Mouse (Mus musculus): ENCODE data around the gene Klf11. TPM values are rescaled to one million over a fixed set of nuclear protein-coding genes. Genes with fewer than 3 reads are reported as not detected.
A peak's percentile ranks its signal among the peaks of the same experiment; 100 is the strongest.
"Not testable (repeated sequence)": the region's sequence is repeated elsewhere in the genome, so short reads cannot be mapped to it uniquely, and the experiment has no call there.

Gene Klf11
- total RNA-seq, 2 experiments from 2014 or later = 10.0 to 14.9 TPM

- intact Hi-C loops (cut with DNase I) = loop anchor here (1.0 to 5.0 kb wide), 4 partner anchors 18 to 226 kb away; no protein-coding TSS in a partner anchor
- peak; percentile 66 for DNase-seq (ENCODE audit: low spot score)
Observed at GRCm38 (mm10) chr12:24696500-24697483, 45.7 kb downstream of the Klf11 start.

- intact Hi-C loops (cut with DNase I) = loop anchor here (1.0 to 5.0 kb wide), 4 partner anchors 19 to 227 kb away; no protein-coding TSS in a partner anchor
- no peak for DNase-seq (ENCODE audit: low spot score)
Observed at GRCm38 (mm10) chr12:24697484-24698204, 46.6 kb downstream of the Klf11 start.

- intact Hi-C loops (cut with DNase I) = loop anchor here (5.0 kb wide), 1 partner anchor 71 kb away; no protein-coding TSS in a partner anchor
Observed at GRCm38 (mm10) chr12:24698514-24698913, 47.4 kb downstream of the Klf11 start.

GRCm38 (mm10) chr12:24699578-24699977 lies 48.5 kb downstream of the Klf11 start:
- intact Hi-C loops (cut with DNase I) = loop anchor here (5.0 kb wide), 1 partner anchor 72 kb away; no protein-coding TSS in a partner anchor

More at GRCm38 (mm10) chr12:24698514-24698913, 47.4 kb downstream of the Klf11 start:
- DNase-seq (ENCODE audit: low spot score) = no peak

GRCm38 (mm10) chr12:24701621-24702020 lies 50.5 kb downstream of the Klf11 start:
- intact Hi-C loops (cut with DNase I); DNase-seq (ENCODE audit: low spot score): not testable (repeated sequence)

More at GRCm38 (mm10) chr12:24699578-24699977, 48.5 kb downstream of the Klf11 start:
- DNase-seq (ENCODE audit: low spot score) = no peak

GRCm38 (mm10) chr12:24703013-24703412 lies 51.9 kb downstream of the Klf11 start:
- no peak for DNase-seq (ENCODE audit: low spot score)
- intact Hi-C loops (cut with DNase I) = no loop called here

GRCm38 (mm10) chr12:24705502-24706263 lies 54.6 kb downstream of the Klf11 start:
- no peak for DNase-seq (ENCODE audit: low spot score)
- intact Hi-C loops (cut with DNase I) = no loop called here

- intact Hi-C loops (cut with DNase I) = no loop called here
Observed at GRCm38 (mm10) chr12:24706764-24707479, 55.8 kb downstream of the Klf11 start.

GRCm38 (mm10) chr12:24707480-24707802 lies 56.4 kb downstream of the Klf11 start:
- intact Hi-C loops (cut with DNase I) = no loop called here
- DNase-seq (ENCODE audit: low spot score) = no peak

More at GRCm38 (mm10) chr12:24706764-24707479, 55.8 kb downstream of the Klf11 start:
- no peak for DNase-seq (ENCODE audit: low spot score)

- DNase-seq (ENCODE audit: low spot score) = peak; percentile 84
- intact Hi-C loops (cut with DNase I) = no loop called here
Observed at GRCm38 (mm10) chr12:24707954-24708823, 57.1 kb downstream of the Klf11 start, which contains the start of gene Rrm2. Rrm2 (plus strand) TSS chr12:24708241.

GRCm38 (mm10) chr12:24708824-24709218 lies 57.7 kb downstream of the Klf11 start:
- intact Hi-C loops (cut with DNase I) = no loop called here
- DNase-seq (ENCODE audit: low spot score) = no peak

GRCm38 (mm10) chr12:24709409-24709808 lies 58.3 kb downstream of the Klf11 start:
- DNase-seq (ENCODE audit: low spot score) = no peak
- intact Hi-C loops (cut with DNase I) = no loop called here

- intact Hi-C loops (cut with DNase I) = loop anchor here (1.0 kb wide), 1 partner anchor 242 kb away; no protein-coding TSS in a partner anchor
- DNase-seq (ENCODE audit: low spot score) = no peak
Observed at GRCm38 (mm10) chr12:24709831-24710508, 58.9 kb downstream of the Klf11 start.

- no peak for DNase-seq (ENCODE audit: low spot score)
- intact Hi-C loops (cut with DNase I) = loop anchor here (1.0 kb wide), 1 partner anchor 242 kb away; no protein-coding TSS in a partner anchor
Observed at GRCm38 (mm10) chr12:24710672-24711071, 59.6 kb downstream of the Klf11 start.
